Mouse (Mus musculus): ENCODE measurements at regions not wholly inside any gene's neighbourhood (a gene's known extent, or its start where the extent isn't known, plus 50 kb on each side); places are given as distances from the start of the nearest gene placed in this dataset.
A peak's percentile ranks its signal among the peaks of the same experiment; 100 is the strongest.

- Histone ChIP-seq H3K36me3 (replicated peaks; ENCODE audit: control insufficient read depth, insufficient read depth, low read depth, low read length) (no peaks in the 10 kb centered on the region), H3K27me3 (ENCODE audit: control insufficient read depth, insufficient read depth, low read length) (no peaks in the 10 kb centered on the region), H3K27ac (replicated peaks; ENCODE audit: low read depth, low read length) (no peak overlapping the region), H3K4me2 (ENCODE audit: low read depth, low read length) (no peak overlapping the region), H3K4me3 (ENCODE audit: low read depth, low read length) (no peak overlapping the region), H3K9me3 (replicated peaks; ENCODE audit: control insufficient read depth, low read length) (no peaks in the 10 kb centered on the region), H3K4me1 (ENCODE audit: control insufficient read depth, insufficient read depth, low read length) (no peaks in the 10 kb centered on the region), H3K9ac (replicated peaks; ENCODE audit: low read length) (no peak overlapping the region)
- no peak for ATAC-seq (replicated peaks; ENCODE audit: insufficient number of reproducible peaks, low FRiP score, low TSS enrichment, low read depth)
- 31% methylated on average over 12 of the region's 12 CpGs for WGBS
- peak; percentile 34 for DNase-seq (ENCODE audit: low spot score)
These were observed 142.7 kb upstream of the Gnai1 start for GRCm38 (mm10) chr5:18502831-18503230.

DNA sequence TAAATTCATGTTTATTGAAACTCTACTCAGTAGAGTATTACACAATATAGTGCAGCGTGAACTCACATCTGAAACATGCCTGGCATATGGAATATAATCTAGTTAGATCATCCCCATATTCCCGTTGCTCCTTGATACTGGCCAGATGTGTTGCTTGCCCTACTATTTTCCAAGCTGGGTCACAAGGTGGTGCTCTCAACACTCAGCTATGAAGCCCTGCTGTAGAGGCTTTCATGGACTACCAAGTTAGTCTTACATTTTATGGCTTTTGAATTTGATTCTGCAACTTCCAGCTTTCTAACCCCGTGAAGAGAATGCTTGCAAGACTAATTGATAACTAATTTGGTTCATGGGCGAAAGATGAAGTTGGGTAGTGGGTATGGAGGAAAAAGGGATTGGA, 134.2 kb upstream of the Gnai1 start:
- DNase-seq (ENCODE audit: low spot score) = no peak
- Histone ChIP-seq H3K9me3 (replicated peaks; ENCODE audit: control insufficient read depth, low read length) (no peaks in the 10 kb centered on the region), H3K4me2 (ENCODE audit: low read depth, low read length) (no peak overlapping the region), H3K27ac (replicated peaks; ENCODE audit: low read depth, low read length) (no peak overlapping the region), H3K4me1 (ENCODE audit: control insufficient read depth, insufficient read depth, low read length) (no peaks in the 10 kb centered on the region), H3K36me3 (replicated peaks; ENCODE audit: control insufficient read depth, insufficient read depth, low read depth, low read length) (no peaks in the 10 kb centered on the region), H3K9ac (replicated peaks; ENCODE audit: low read length) (no peak overlapping the region), H3K4me3 (ENCODE audit: low read depth, low read length) (no peak overlapping the region), H3K27me3 (ENCODE audit: control insufficient read depth, insufficient read depth, low read length) (no peaks in the 10 kb centered on the region)
- 64% methylated on average over 4 of the region's 4 CpGs for WGBS
- 0 out of 2 replicates have a peak, but pooled peaks have one; percentile 18 for ATAC-seq (replicated peaks; ENCODE audit: insufficient number of reproducible peaks, low FRiP score, low TSS enrichment, low read depth)

- 89% methylated on average over 3 of the region's 3 CpGs for WGBS
- Histone ChIP-seq H3K4me1 (ENCODE audit: control insufficient read depth, insufficient read depth, low read length) (no peaks in the 10 kb centered on the region), H3K27ac (replicated peaks; ENCODE audit: low read depth, low read length) (no peak overlapping the region), H3K4me3 (ENCODE audit: low read depth, low read length) (no peak overlapping the region), H3K27me3 (ENCODE audit: control insufficient read depth, insufficient read depth, low read length) (no peaks in the 10 kb centered on the region), H3K9ac (replicated peaks; ENCODE audit: low read length) (no peak overlapping the region), H3K9me3 (replicated peaks; ENCODE audit: control insufficient read depth, low read length) (no peaks in the 10 kb centered on the region), H3K4me2 (ENCODE audit: low read depth, low read length) (no peak overlapping the region), H3K36me3 (replicated peaks; ENCODE audit: control insufficient read depth, insufficient read depth, low read depth, low read length) (no peaks in the 10 kb centered on the region)
- no peak for DNase-seq (ENCODE audit: low spot score)
- ATAC-seq (replicated peaks; ENCODE audit: insufficient number of reproducible peaks, low FRiP score, low TSS enrichment, low read depth) = no peak
These were observed 129.6 kb upstream of the Gnai1 start for GRCm38 (mm10) chr5:18489709-18490108.

DNA sequence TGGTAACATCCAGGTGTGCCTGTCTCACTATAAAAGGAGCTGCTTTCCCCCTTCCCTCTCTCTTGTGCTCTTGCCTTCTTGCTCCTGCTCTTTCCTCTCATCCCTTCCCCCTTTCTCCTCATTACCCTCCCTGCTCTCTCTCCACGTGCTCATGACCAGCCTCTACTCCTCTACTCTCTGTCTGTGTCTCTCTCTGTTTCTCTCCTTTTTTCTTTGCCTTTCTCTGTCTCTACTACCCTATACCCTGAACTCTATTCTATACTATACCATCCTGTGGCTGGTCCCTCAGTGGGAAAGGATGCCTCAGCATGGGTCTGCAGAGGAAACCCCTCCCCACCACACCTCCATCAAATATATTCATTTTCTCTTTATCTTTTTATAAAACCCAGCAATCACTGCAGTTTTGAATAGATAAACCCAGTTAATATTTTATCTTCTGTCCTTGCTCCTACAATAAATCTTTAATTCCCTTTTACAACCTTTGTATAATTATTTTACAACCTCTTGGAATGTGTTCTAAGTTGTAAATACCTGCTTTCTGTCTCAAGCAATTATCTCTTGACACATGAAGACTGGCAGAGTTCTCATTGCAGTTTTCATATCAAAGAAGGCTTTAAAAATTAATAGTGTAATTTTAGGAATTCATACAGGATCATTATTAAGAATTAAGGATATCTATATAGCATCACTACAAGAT, 127.1 kb upstream of the Gnai1 start:
- no peaks in the 10 kb centered on the region for H3K4me1 ChIP-seq (ENCODE audit: control insufficient read depth, insufficient read depth, low read length)
- WGBS = 39% methylated on average over 1 of the region's 1 CpGs
- H3K4me3 ChIP-seq (ENCODE audit: low read depth, low read length) = no peak overlapping the region
- H3K27me3 ChIP-seq (ENCODE audit: control insufficient read depth, insufficient read depth, low read length) = no peaks in the 10 kb centered on the region
- ATAC-seq (replicated peaks; ENCODE audit: insufficient number of reproducible peaks, low FRiP score, low TSS enrichment, low read depth) = no peak
- no peaks in the 10 kb centered on the region for H3K9me3 ChIP-seq (replicated peaks; ENCODE audit: control insufficient read depth, low read length)
- H3K36me3 ChIP-seq (replicated peaks; ENCODE audit: control insufficient read depth, insufficient read depth, low read depth, low read length) = no peaks in the 10 kb centered on the region
- DNase-seq (ENCODE audit: low spot score) = no peak
- H3K9ac ChIP-seq (replicated peaks; ENCODE audit: low read length) = no peak overlapping the region
- H3K27ac ChIP-seq (replicated peaks; ENCODE audit: low read depth, low read length) = no peak overlapping the region
- H3K4me2 ChIP-seq (ENCODE audit: low read depth, low read length) = no peak overlapping the region

- Histone ChIP-seq H3K9ac (replicated peaks; ENCODE audit: low read length) (no peak overlapping the region), H3K4me2 (ENCODE audit: low read depth, low read length) (no peak overlapping the region), H3K36me3 (replicated peaks; ENCODE audit: control insufficient read depth, insufficient read depth, low read depth, low read length) (no peaks in the 10 kb centered on the region), H3K27ac (replicated peaks; ENCODE audit: low read depth, low read length) (no peak overlapping the region), H3K4me3 (ENCODE audit: low read depth, low read length) (no peak overlapping the region), H3K4me1 (ENCODE audit: control insufficient read depth, insufficient read depth, low read length) (no peaks in the 10 kb centered on the region), H3K9me3 (replicated peaks; ENCODE audit: control insufficient read depth, low read length) (no peaks in the 10 kb centered on the region), H3K27me3 (ENCODE audit: control insufficient read depth, insufficient read depth, low read length) (no peaks in the 10 kb centered on the region)
- DNase-seq (ENCODE audit: low spot score) (no peak), ATAC-seq (replicated peaks; ENCODE audit: insufficient number of reproducible peaks, low FRiP score, low TSS enrichment, low read depth) (no peak)
These were observed 124.2 kb upstream of the Gnai1 start for GRCm38 (mm10) chr5:18484376-18484775.

- WGBS = 80% methylated on average over 7 of the region's 7 CpGs
- no peak for ATAC-seq (replicated peaks; ENCODE audit: insufficient number of reproducible peaks, low FRiP score, low TSS enrichment, low read depth)
These were observed 118.3 kb upstream of the Gnai1 start for GRCm38 (mm10) chr5:18478420-18478819.

DNA sequence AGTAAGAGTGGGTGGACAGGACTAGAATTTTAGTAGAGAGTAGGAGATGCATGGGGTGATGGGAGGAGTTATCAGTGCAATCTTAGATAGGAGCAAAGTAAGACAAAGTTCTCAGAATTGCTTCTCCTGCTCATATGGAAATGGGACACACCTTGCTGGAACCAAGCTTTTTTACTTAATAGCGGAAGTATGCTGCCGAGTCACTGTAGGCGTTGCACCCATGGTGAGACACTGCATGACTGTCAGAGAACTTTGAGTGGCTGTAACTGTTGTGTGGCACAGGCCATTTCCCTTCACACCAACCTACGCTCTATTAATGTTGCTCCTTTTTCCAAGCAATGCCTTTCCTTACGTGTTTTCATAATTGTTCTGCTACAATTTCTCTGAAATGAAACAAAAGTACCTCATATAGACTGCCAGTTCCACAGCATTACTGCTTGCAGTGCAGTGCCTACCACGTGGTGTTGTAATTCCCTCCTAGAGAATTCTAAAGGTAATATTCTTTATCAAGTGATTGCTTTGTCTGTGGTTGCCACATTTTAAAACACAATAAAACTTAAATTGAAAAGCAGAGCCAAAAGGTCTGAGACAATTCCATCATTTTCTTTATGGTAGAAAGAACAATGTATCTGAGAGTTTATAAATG, 117.3 kb upstream of the Gnai1 start:
- Histone ChIP-seq H3K4me3 (ENCODE audit: low read depth, low read length) (no peak overlapping the region), H3K36me3 (replicated peaks; ENCODE audit: control insufficient read depth, insufficient read depth, low read depth, low read length) (no peaks in the 10 kb centered on the region), H3K9ac (replicated peaks; ENCODE audit: low read length) (no peak overlapping the region), H3K4me2 (ENCODE audit: low read depth, low read length) (no peak overlapping the region), H3K4me1 (ENCODE audit: control insufficient read depth, insufficient read depth, low read length) (no peaks in the 10 kb centered on the region), H3K27me3 (ENCODE audit: control insufficient read depth, insufficient read depth, low read length) (no peaks in the 10 kb centered on the region), H3K9me3 (replicated peaks; ENCODE audit: control insufficient read depth, low read length) (no peaks in the 10 kb centered on the region), H3K27ac (replicated peaks; ENCODE audit: low read depth, low read length) (no peak overlapping the region)
- WGBS = 89% methylated on average over 6 of the region's 6 CpGs
- DNase-seq (ENCODE audit: low spot score) (no peak), ATAC-seq (replicated peaks; ENCODE audit: insufficient number of reproducible peaks, low FRiP score, low TSS enrichment, low read depth) (no peak)

More at GRCm38 (mm10) chr5:18478420-18478819, 118.3 kb upstream of the Gnai1 start:
- Histone ChIP-seq H3K4me1 (ENCODE audit: control insufficient read depth, insufficient read depth, low read length) (no peaks in the 10 kb centered on the region), H3K9ac (replicated peaks; ENCODE audit: low read length) (no peak overlapping the region), H3K9me3 (replicated peaks; ENCODE audit: control insufficient read depth, low read length) (no peaks in the 10 kb centered on the region), H3K4me3 (ENCODE audit: low read depth, low read length) (no peak overlapping the region), H3K27ac (replicated peaks; ENCODE audit: low read depth, low read length) (no peak overlapping the region), H3K36me3 (replicated peaks; ENCODE audit: control insufficient read depth, insufficient read depth, low read depth, low read length) (no peaks in the 10 kb centered on the region), H3K27me3 (ENCODE audit: control insufficient read depth, insufficient read depth, low read length) (no peaks in the 10 kb centered on the region), H3K4me2 (ENCODE audit: low read depth, low read length) (no peak overlapping the region)
- no peak for DNase-seq (ENCODE audit: low spot score)

DNA sequence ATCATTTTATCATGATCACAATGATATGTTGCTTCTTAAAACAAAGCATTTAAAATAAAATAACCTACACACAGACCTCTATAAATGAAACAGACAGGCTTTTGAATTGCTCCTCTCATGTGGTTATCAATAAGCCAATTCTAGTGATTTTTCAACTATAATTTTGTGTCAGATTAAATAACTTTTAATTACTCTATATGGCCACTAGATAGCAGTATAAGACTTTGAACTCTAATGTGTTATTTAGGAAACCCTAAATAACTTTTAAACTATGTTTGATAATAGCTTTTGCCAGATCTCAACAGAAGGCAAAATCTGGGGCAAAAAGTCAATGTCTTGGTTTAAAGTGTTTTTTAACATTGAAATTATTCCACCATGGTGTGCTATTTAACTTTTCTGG, 112.0 kb upstream of the Gnai1 start:
- no peak overlapping the region for H3K27ac ChIP-seq (replicated peaks; ENCODE audit: low read depth, low read length)
- ATAC-seq (replicated peaks; ENCODE audit: insufficient number of reproducible peaks, low FRiP score, low TSS enrichment, low read depth) (no peak), DNase-seq (ENCODE audit: low spot score) (peak; percentile 25)
- H3K4me2 ChIP-seq (ENCODE audit: low read depth, low read length) = no peak overlapping the region
- no peak overlapping the region for H3K9ac ChIP-seq (replicated peaks; ENCODE audit: low read length)
- H3K4me1 ChIP-seq (ENCODE audit: control insufficient read depth, insufficient read depth, low read length) = no peaks in the 10 kb centered on the region
- H3K27me3 ChIP-seq (ENCODE audit: control insufficient read depth, insufficient read depth, low read length) = no peaks in the 10 kb centered on the region
- H3K36me3 ChIP-seq (replicated peaks; ENCODE audit: control insufficient read depth, insufficient read depth, low read depth, low read length) = no peaks in the 10 kb centered on the region
- H3K9me3 ChIP-seq (replicated peaks; ENCODE audit: control insufficient read depth, low read length) = no peaks in the 10 kb centered on the region
- H3K4me3 ChIP-seq (ENCODE audit: low read depth, low read length) = no peak overlapping the region
